Mouse (Mus musculus) stomach, embryonic 16.5 days (tissue): ENCODE data around the gene Wsb2. TPM values are rescaled to one million over a fixed set of nuclear protein-coding genes. Genes with fewer than 3 reads are reported as not detected.

Experiments
- ATAC-seq: fragments of 200-750 bp; cut with Nextera tagmentation; 2 replicates; pipeline ENCODE4 v1.8.0; 2017; ENCODE audit warnings: moderate number of reproducible peaks, moderate TSS enrichment; ENCODE audit not compliant: insufficient read depth, low FRiP score
- H3K27ac ChIP-seq: fragments of 300-500 bp; sonication (generic); 2 replicates; pipeline ENCODE4 v1.5.1; 2014; ENCODE audit warnings: low read length
- H3K27me3 ChIP-seq: fragments of 300-500 bp; sonication (generic); 2 replicates; pipeline ENCODE4 v1.6.1; 2014; ENCODE audit warnings: low read length, control low read depth, mixed read lengths; ENCODE audit not compliant: control insufficient read depth, insufficient read depth
- H3K36me3 ChIP-seq: fragments of 300-500 bp; sonication (generic); 2 replicates; pipeline ENCODE4 v1.6.1; 2014; ENCODE audit warnings: low read length; ENCODE audit not compliant: control insufficient read depth, insufficient read depth
- H3K4me1 ChIP-seq: fragments of 300-500 bp; sonication (generic); 2 replicates; pipeline ENCODE4 v1.6.1; 2014; ENCODE audit warnings: low read length, control low read depth, mixed read lengths; ENCODE audit not compliant: control insufficient read depth, insufficient read depth
- H3K4me2 ChIP-seq: fragments of 300-500 bp; sonication (generic); 2 replicates; pipeline ENCODE4 v1.6.1; 2014; ENCODE audit warnings: low read depth, low read length, mixed read lengths
- H3K4me3 ChIP-seq: fragments of 300-500 bp; sonication (generic); replicated peaks from 2 replicates; pipeline ENCODE4 v1.5.1; 2014; ENCODE audit warnings: mild to moderate bottlenecking, low read length
- H3K9ac ChIP-seq: fragments of 300-500 bp; sonication (generic); 2 replicates; pipeline ENCODE4 v1.6.1; 2014; ENCODE audit warnings: low read length
- H3K9me3 ChIP-seq: fragments of 300-500 bp; sonication (generic); replicated peaks from 2 replicates; pipeline ENCODE4 v1.6.1; 2016; ENCODE audit warnings: low read length, control low read depth; ENCODE audit not compliant: control insufficient read depth
- WGBS: fragments of 180-500 bp; shearing (Covaris S2); extraction: QIAGEN DNeasy Blood & Tissue Kit; methylation state at CpG from one replicate; pipeline ENCODE4 v1.1.7; 2014; 5-methylcytosine and 5-hydroxymethylcytosine counted together
- polyA plus RNA-seq: library from polyadenylated mRNA; unstranded; fragments of >200 nt; fragmentation: Nextera tagmentation; extraction: Ambion mirVana; gene quantifications from 2 replicates; pipeline ENCODE4 v1.2.1, GENCODE M21; 2015

Gene Wsb2
- polyA plus RNA-seq, 1 experiment from 2014 or later, result 35.0 TPM

DNA sequence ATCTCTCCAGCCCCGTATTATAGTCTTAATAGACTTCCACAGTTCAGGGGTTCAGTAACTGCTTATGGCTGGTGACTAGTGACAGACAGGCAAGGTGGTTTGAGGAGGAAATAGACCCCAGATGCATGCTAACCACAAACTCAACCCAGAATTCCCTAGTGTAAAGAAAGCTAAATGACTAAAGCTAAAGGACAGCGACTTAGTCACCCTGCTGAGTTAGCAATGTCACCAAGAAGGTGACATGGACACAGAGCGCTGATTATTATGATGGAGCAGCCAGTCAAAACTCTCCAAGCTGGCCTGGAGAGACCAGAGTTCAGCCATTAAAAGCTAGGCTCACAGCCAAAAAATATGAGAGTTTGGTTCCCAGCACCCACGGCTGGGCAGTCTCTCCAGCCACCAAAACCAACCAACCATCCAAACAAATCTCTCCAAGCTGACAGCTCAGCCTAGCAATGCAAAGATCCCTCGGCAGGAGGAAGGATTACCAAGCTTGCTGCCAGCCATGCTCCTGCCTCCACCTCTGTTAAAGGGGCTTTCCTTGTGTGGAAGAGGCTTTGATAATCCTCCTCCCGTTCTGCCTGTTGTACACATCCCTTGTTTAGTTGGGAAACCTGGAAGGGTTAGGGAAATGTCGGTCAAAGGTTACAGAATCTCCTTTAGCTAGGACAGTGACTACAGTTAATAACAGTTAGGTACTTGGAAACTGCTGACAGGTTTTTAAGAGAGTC is 2.6 kb downstream of the Wsb2 start:
- Histone ChIP-seq H3K9ac (peak overlapping the region; percentile 19; the same call in 1 of the 2 replicates), H3K4me1 (peaks cover 43% of the 10 kb centered on the region), H3K27me3 (no peaks in the 10 kb centered on the region), H3K4me3 (no peak overlapping the region; the same call in 1 of the 2 replicates), H3K9me3 (no peaks in the 10 kb centered on the region), H3K27ac (peak overlapping the region; percentile 94), H3K4me2 (peak overlapping the region; percentile 25; the same call in 1 of the 2 replicates), H3K36me3 (no peaks in the 10 kb centered on the region)
- ATAC-seq, result no peak
- 33% methylated on average over 7 of the region's 7 CpGs for WGBS

DNA sequence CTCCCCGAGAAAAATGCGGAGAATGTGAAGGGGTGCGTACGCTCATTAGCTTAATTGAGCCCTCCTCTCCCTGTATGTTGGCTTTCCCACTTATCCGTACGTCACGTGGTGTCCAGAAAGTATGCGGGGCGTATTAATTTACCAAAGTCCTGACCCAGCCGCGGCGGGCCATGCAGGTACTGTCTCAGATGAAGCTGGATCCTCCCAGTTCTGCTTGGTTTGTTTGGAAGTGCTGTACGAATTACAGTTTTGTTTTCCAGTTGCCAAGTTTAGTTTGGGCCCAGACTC is 3.1 kb downstream of the Wsb2 start:
- Histone ChIP-seq H3K27ac (peak overlapping the region; percentile 94), H3K36me3 (no peaks in the 10 kb centered on the region), H3K4me2 (0 out of 2 replicates have a peak overlapping the region, but pooled peaks have one; percentile 36), H3K9me3 (no peaks in the 10 kb centered on the region), H3K9ac (no peak overlapping the region), H3K27me3 (no peaks in the 10 kb centered on the region), H3K4me1 (peaks cover 47% of the 10 kb centered on the region), H3K4me3 (no peak overlapping the region; the same call in 1 of the 2 replicates)
- no peak for ATAC-seq
- 45% methylated on average over 13 of the region's 13 CpGs for WGBS

DNA sequence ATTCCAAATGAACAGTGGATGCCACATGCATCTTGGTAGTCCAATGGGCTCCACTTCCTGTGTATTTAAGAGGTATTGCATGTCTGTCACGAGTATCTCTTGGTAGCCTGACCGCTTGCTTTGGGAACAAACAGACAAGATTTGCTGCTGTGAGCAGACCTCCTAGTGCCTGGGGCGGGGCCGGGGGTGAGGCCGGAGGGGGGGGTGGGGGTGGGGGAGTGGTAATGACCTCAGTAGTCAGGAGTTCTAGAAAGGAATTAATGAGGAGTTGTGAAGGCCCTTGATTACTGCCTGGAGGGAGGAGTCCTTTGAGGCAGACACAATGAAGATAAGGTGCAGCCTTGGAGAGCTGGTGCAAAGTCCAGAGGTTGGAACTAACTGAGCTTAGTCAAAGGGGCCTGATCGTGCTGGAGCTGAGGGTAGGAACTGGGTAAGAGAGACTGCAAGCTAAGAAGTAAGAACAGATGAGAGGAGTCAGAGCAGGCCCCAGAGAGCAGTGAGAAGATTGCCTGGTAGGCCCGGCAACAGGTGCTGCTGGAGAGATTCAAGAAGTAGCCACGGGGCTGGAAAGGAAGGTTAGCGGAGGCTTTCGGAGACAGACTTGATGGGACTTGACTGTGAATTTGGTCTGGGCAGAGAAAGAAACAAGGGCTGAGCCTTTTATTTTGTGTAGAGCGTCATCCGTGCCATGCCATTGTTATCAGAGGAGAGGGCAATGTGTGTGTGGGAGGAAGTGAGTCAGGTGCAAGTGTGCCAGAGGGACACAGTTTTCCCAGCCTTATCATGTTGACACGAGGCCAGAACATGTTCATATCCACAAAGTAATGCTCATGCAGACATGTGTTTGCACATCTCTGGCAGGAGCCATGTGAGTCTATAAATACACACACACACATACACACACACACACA is 3.8 kb downstream of the Wsb2 start:
- peak; percentile 82 for ATAC-seq
- Histone ChIP-seq H3K9me3 (no peaks in the 10 kb centered on the region), H3K4me2 (peak overlapping the region; percentile 36; the same call in 1 of the 2 replicates), H3K27ac (peak overlapping the region; percentile 94), H3K4me1 (peaks cover 51% of the 10 kb centered on the region), H3K9ac (peak overlapping the region; percentile 34; the same call in 1 of the 2 replicates), H3K36me3 (no peaks in the 10 kb centered on the region), H3K4me3 (no peak overlapping the region), H3K27me3 (no peaks in the 10 kb centered on the region)
- WGBS, result 33% methylated on average over 13 of the region's 13 CpGs

DNA sequence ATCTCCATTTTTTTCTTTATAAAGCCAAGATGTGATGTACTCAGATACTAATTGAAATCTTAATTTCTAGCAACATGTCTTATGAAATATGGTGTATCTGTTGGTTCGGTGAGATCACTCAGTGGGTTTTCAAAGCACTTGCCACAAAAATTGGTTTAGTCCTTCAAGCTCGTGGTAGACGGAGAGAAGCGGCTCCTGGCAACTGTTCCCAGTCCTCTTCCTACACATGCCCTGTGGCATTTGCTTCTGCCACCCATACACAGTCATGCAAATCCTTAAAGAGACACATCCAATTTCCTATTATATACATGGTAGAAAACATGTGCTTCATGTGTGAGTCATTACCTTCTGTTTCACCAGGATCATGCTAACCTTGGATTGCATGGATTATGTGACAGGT is 4.5 kb downstream of the Wsb2 start:
- peaks cover 53% of the 10 kb centered on the region for H3K4me1 ChIP-seq
- no peaks in the 10 kb centered on the region for H3K36me3 ChIP-seq
- H3K4me2 ChIP-seq, result peak overlapping the region; percentile 36; the same call in 1 of the 2 replicates
- H3K9me3 ChIP-seq, result no peaks in the 10 kb centered on the region
- H3K4me3 ChIP-seq, result no peak overlapping the region
- peak overlapping the region; percentile 94 for H3K27ac ChIP-seq
- H3K27me3 ChIP-seq, result no peaks in the 10 kb centered on the region
- no peak overlapping the region for H3K9ac ChIP-seq
- ATAC-seq, result no peak
- WGBS, result 87% methylated on average over 4 of the region's 4 CpGs

DNA sequence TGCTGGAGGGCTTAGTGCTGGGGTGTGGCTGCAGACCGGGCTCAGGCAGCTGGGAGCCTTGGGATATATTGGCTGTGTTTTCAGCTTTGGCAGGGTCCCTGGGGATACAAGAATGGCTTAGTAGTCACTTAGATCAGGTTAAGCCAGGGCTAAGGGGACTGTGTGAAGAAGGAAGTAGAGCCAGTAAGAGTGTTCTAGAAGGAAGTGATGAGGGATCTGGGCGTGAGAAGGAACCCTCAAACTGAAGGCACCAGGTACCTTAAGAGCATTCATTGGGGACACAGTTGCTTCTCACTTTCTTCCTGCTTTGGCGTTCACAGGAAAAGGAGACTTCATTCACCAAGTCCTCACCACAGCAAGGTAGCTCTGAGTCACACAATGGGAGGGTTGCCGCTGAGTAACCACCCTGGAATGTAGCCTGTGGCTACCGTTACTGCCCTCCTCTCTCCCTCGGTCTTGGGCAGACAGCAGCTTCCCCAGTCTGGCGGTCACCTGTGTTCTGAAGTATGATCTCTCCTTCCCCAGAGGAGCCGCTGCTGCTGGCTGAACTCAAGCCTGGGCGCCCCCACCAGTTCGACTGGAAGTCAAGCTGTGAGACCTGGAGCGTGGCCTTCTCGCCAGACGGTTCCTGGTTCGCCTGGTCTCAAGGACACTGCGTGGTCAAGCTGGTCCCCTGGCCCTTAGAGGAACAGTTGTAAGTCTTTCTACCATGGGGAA is 6.1 kb downstream of the Wsb2 start:
- no peak overlapping the region for H3K4me3 ChIP-seq
- ATAC-seq, result peak; percentile 42; the same call in 1 of the 2 replicates
- 0 out of 2 replicates have a peak overlapping the region, but pooled peaks have one; percentile 18 for H3K9ac ChIP-seq
- 50% methylated on average over 15 of the region's 15 CpGs for WGBS
- H3K27ac ChIP-seq, result peak overlapping the region; percentile 74
- H3K9me3 ChIP-seq, result no peaks in the 10 kb centered on the region
- peaks cover 53% of the 10 kb centered on the region for H3K4me1 ChIP-seq
- no peaks in the 10 kb centered on the region for H3K27me3 ChIP-seq
- peak overlapping the region; percentile 7; the same call in 1 of the 2 replicates for H3K4me2 ChIP-seq
- H3K36me3 ChIP-seq, result 0 out of 2 replicates have a peak, but pooled peaks cover 3% of the 10 kb centered on the region

DNA sequence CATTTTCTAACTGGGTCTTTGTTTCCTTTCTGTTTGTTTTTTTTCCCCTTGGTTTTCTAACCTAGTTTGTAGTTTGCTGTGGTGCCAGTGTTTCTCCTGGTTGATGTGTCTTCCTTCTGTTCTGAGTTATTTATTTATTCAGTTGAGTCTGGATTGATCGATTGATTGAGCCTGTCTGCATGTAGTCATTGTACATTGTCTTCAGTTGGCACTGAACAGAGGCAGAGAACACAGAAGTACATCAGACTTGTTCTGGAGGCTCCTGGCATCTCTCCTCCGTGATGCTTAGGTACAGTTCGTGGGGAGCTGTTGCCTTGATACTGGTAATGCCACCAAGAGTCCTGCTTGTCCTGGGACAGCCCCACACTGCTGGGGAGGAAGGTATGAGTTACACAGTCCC is 7.7 kb downstream of the Wsb2 start:
- no peak overlapping the region for H3K4me2 ChIP-seq
- no peak overlapping the region for H3K9ac ChIP-seq
- no peak overlapping the region for H3K27ac ChIP-seq
- 87% methylated on average over 3 of the region's 3 CpGs for WGBS
- H3K4me3 ChIP-seq, result no peak overlapping the region
- peaks cover 7% of the 10 kb centered on the region; the same call in 1 of the 2 replicates for H3K36me3 ChIP-seq
- no peaks in the 10 kb centered on the region for H3K27me3 ChIP-seq
- ATAC-seq, result no peak
- no peaks in the 10 kb centered on the region for H3K9me3 ChIP-seq
- peaks cover 49% of the 10 kb centered on the region for H3K4me1 ChIP-seq

DNA sequence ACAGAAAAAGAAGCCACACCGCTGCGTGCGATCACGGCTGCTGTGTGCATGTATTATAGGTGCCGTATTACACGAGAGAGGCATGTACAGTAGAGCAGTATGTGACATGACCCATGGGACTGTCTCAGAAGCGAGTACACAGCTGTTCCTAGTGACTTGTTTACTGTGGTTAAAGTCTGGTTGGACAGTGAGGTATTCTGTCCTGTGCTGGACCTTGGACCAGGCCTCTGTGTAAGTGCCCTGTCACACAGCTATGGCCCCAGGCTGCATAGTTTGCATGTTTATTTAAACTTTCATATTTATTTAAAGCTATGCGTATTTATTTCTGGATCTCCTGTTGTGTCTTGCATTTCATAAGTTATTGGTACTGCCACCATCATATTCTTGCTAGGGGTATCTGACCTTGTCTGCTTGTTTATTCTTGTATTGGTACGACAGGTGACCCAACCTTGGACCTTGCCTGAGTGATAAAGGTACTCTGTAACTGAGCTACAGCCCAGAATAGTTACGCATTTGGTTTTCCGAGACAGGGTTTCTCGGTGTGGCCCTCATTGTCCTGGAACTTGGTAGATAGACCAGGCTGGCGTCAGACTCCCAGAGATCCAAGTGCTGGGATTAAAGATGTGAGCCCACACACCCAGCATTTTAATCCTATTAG is 8.9 kb downstream of the Wsb2 start:
- H3K27ac ChIP-seq, result peak overlapping the region; percentile 53
- WGBS, result 74% methylated on average over 13 of the region's 13 CpGs
- no peak overlapping the region for H3K4me2 ChIP-seq

DNA sequence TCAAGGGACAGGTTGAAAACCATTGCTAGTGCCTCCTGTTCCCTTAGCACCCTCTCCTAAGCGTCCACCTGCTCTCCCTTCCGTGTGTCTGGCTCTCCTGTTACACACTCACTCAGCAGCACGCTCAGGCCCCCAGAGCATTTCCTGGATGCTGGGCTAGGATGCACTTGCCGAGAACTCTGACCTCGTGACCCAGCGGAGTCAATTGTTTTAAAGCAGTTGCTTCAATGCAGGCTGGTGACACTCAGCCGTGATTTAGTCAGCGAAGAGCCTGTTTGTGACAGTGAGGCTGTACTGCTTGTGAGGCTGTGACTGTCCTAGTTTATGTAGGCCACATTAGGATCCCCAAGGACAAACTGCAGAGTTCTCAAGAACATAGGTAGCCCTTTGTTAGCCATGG is 10.1 kb downstream of the Wsb2 start:
- H3K9ac ChIP-seq, result no peak overlapping the region
- no peaks in the 10 kb centered on the region for H3K9me3 ChIP-seq
- no peaks in the 10 kb centered on the region for H3K27me3 ChIP-seq
- ATAC-seq, result no peak
- H3K36me3 ChIP-seq, result peaks cover 7% of the 10 kb centered on the region; the same call in 1 of the 2 replicates
- H3K27ac ChIP-seq, result no peak overlapping the region
- 40% methylated on average over 8 of the region's 8 CpGs for WGBS
- peaks cover 26% of the 10 kb centered on the region for H3K4me1 ChIP-seq
- H3K4me3 ChIP-seq, result no peak overlapping the region
- no peak overlapping the region for H3K4me2 ChIP-seq

More for the DNA sequence above, 8.9 kb downstream of the Wsb2 start:
- peaks cover 36% of the 10 kb centered on the region for H3K4me1 ChIP-seq
- H3K27me3 ChIP-seq, result no peaks in the 10 kb centered on the region
- H3K4me3 ChIP-seq, result no peak overlapping the region
- H3K9me3 ChIP-seq, result no peaks in the 10 kb centered on the region
- no peak overlapping the region for H3K9ac ChIP-seq
- H3K36me3 ChIP-seq, result peaks cover 7% of the 10 kb centered on the region; the same call in 1 of the 2 replicates
- peak; percentile 35; the same call in 1 of the 2 replicates for ATAC-seq
